Mouse (Mus musculus): ENCODE data around the gene Nfu1.
"Not testable (repeated sequence)": the region's sequence is repeated elsewhere in the genome, so short reads cannot be mapped to it uniquely, and the experiment has no call there.

The Nfu1 gene

DNA sequence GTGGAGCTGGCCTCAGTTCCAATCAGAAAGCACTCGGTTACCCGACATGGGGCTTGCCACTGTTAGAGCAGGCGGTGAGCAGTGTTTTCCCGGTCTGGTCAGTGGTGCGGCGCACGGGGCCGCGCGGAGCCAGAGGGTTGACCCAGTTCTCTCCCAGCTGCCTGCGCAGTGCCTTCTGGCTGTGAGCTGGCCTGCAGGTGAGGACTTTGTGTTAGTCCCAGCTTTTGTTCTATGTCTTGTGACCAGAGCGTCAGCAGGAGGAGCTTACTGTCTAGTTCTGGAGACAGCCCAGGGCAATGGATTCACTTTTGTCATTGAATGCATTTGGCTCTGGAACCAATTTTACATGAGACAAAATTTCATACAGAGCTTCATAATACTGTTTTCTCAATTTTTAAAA lies 12.8 kb downstream of the Nfu1 start:
- no peak for DNase-seq (ENCODE audit: low spot score in 2 of 2)

DNA sequence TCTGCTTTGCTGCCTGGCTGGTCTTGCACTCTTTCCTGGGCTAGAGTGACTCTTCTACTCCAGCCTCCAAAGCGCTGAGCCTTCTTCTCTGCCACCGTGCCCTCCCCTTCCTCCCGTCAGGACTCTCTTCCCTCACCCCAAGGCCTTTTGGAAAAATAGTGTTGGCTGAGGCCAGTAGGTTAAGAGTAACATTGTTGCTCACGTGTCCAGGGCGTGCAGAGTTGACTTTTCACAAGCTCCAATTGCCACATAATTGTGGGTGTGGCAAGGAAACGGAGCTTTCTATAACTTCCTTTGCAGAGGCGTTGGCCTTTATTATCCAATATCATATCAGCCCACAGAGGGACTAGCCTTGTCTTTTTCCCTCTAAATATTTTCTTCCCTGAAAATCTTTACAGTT lies 17.9 kb downstream of the Nfu1 start:
- DNase-seq (ENCODE audit: low spot score in 2 of 2) = no peak

DNA sequence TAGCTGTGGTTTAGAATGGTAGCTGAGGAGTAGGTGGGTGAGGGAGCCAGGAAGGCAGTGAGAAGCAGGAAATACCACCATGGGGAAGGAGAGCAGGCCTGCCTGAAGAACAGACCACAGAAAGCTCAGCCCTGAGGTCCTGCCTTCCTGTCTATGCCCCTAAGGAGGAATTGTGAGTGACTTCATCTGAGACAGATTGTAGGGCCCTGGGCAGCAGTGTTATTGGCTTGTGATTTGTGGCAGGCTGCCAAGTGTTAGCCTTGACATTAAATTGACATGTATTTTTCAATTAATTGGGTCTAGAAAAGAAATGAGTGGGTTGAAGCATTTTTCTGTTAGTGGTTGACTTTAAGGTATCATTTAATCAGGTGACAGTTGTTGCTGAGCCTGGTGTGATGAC lies 19.8 kb downstream of the Nfu1 start:
- no peak for DNase-seq (ENCODE audit: low spot score in 2 of 2)

DNA sequence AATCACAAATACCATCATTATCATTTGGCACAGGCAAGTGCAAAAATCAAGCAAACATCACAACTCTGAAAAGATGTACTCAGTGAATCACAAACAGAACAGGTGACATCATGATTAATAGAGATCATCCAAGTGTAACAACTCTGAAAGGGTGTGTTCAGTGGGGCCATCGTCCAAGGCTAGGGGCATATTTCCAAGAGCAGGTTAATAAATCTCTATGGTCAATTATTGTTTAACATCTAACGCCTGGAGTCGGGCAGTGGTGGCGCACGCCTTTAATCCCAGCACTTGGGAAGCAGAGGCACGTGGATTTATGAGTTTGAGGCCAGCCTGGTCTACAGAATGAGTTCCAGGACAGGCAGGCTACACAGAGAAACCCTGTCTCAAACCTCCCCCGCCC lies 22.3 kb downstream of the Nfu1 start:
- DNase-seq (ENCODE audit: low spot score in 2 of 2) = not testable (repeated sequence)

DNA sequence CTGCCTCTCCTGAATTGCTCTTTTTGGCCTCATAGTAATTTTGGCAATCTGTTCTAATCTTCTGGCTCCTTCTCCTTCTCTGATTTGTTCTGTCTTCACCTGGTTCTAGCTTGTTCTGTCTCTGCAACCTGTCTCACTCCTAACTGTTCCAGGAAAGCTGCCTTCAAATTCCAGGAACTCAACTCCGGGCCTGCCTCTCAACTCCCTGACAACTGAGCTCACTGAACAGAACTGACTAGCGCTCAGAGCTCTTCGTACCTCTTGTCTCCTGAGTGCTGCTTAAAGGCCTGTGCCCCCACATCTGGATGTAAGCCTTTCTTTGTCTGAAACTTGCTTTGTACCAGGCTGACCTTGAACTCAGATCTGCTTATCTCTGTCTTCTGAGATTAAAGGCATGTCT lies 23.4 kb downstream of the Nfu1 start:
- DNase-seq (ENCODE audit: low spot score in 2 of 2) = no peak

DNA sequence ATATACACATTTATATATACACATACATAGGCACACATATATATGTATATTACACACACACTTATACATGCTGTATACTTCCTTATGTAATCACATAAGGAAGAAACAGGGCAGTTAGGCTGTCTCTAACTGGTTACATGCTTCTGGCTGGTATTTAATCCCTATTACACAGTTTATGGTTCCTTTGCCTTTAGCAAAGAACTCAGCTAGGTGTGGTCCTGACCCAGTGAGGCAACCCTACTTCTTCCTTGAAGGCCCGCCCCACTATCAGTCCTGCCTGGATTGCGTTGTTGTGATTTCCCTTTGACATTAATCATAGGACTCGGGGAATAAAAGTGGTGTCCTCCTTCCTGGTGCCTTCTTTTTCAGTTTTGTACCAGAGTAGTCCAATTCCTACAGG lies 25.4 kb downstream of the Nfu1 start:
- DNase-seq (ENCODE audit: low spot score in 2 of 2) = no peak

DNA sequence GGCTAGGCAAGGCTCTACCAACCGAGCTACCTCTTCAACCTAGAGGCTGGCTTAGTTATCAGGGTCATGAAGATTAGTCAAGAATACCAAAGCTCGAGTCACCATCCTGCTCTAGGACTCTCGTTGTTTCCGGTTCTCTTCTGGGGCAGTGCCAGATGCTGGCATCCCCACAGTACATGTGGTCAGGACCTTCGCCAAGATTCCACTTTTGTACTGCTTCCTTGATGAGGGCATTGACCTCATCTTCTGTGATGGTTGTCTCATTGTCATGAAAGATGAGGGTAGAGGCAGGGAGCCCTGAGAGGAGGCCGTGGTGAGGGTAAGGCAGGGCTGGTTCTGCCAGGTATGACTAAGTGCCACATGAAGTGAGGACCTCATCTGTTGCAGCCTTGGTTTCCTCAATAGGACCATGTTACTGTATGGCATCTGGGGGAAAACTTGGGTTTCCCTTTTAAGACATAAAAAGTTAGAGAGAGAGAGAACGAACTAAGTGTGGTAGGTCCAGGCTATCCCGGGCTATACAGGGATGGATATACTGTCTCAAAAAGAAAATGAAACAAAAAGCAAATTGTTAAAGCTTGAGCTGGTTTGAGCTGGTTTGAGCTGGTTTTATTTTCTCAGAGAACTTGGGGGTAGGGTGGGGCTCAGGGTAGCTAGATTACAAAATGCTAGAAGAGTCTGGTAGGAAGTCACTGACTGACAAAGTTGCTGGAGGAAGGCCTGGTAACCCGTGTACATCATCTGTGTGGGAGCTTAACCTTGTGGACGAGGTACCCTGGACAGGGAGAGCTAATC lies 29.0 kb downstream of the Nfu1 start:
- DNase-seq (ENCODE audit: low spot score in 2 of 2) = peak; percentile 35 to 63

DNA sequence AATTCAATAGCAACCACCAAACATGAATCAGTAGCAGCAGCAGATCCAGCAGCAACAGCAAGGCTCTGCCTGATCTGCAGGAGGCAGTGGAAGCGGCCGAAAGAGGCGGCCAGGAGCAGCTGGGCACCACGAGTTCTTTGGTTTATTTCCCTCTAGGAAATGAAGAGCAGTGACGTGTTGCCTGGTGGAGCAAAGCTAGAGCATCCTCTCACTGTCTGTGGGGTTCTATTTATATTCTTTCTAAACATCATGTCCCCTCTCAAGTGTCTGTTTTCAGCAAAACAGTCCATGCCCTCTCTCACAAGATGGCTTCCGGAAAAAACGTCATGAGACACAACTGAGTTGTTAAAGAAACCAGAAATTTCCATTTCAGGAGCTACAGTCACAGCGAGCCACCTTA lies 30.1 kb downstream of the Nfu1 start:
- no peak for DNase-seq (ENCODE audit: low spot score in 2 of 2)

DNA sequence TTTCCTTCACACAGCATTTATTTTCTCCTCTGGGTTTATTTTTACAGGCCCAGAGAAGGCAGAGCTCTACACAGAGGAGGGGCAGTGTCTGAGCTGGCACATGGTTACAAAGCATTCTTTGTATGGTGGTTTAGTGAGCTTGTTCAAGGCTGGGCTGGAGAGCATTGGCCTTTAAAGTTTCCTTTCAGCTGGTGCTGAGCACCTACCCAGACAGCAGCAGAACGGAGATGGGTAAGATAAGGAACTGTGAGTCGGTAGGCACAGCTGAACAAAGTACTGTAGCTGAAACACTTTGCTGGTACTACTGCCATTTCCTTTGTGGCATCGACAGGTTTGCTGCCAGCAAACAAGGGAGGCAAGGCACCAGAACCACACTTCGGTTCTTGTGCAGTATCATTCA lies 31.9 kb downstream of the Nfu1 start:
- DNase-seq (ENCODE audit: low spot score in 2 of 2) = peak; percentile 45 to 56

DNA sequence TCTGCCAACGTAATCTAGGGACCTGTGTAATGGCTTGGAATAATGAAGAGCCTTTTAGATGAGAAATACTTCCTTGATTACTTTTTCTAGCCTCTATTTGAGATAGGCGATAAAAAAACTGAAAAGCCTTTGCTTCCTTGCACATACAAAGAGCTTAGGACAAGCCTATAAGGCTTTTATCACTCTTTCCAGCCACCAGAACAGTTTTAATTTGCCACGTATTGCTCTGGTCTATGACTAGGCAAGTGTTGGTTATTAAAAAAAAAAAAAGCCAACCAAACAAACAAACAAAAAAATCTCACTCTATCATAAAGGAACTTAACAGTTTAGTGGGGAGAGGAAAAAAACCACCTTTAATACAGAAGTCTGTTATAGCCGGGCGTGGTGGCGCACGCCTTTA lies 32.4 kb downstream of the Nfu1 start:
- DNase-seq (ENCODE audit: low spot score in 2 of 2) = no peak

DNA sequence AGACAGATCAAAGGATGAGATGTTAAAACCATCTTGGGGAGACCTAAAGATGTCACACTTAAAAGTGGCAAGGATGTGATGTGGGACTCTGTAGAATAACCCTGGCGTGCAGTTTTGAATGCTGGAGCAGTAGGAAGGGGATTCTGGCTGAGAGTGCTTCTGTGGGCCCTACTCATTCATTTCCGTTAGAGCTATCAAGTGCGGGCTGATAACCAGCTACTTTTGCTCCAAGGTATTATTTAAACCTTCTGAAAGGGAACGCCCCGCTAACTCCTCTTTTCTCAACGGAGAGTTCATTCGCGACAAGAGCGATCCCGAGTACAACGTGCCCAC lies 32.9 kb downstream of the Nfu1 start:
- DNase-seq (ENCODE audit: low spot score in 2 of 2) = no peak

DNA sequence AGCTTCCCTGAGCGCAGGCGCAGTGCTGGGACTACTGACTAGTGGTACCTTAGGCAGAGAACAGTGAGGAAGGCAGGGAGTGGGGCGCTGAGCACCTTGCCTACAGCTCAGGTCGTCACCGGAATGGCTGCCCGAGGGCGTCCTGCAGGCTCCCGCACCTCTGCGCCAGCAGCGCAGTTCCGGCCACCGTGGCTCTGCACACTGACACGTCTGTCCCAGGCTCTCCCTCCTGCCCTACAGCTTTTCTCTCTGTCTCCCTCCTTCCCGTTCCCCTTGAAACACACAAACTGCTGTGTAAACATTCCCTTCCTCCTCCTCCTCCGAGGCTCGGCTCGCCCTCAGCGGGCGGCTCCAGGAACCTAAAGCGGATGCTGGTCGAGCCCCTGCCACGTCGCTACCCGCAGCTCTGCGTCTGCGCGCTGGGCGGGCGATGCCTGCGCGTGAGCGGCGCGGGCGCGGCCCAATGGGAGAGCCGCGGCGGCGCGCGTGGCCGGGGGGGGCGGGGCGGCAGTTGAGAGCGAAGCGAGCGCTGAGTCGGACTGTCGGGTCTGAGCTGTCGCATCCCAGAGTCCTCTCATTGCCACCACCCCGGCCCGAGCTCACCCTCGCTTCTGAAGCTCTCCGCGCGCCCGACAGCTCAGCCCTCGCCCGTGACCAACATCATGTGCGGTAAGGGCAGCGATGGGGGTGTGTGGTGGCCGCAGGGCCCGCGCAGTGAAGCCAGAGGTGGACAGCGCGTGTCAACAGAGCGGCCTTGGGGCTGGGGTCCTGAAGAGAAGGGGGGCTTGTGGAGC lies 33.5 kb downstream of the Nfu1 start, which contains the start of gene Gfpt1:
Gfpt1 (plus strand) TSS at position 510 of the 794 bp plus-strand sequence.
- peak; percentile 91 to 93 for DNase-seq (ENCODE audit: low spot score in 2 of 2)

DNA sequence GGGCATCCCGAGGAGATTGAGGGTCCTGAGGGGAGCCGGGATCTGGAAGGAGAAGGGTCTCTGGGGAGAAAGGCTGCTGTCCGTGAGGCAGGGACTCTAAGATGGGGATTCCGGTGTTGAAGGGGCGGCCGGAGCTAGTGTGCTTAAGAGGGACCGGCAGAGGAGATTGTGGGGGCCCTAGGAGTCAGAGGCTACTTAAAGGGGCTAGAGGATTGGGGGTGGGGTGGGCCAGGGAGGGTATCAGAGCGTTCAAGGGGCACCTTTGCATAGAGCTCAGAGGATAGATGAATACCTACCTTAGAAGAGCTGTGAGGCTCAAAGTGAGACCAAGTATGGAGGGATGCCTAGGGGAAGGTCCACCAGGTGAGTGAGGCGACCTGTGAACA lies 34.1 kb downstream of the Nfu1 start:
- DNase-seq (ENCODE audit: low spot score in 2 of 2) = no peak

DNA sequence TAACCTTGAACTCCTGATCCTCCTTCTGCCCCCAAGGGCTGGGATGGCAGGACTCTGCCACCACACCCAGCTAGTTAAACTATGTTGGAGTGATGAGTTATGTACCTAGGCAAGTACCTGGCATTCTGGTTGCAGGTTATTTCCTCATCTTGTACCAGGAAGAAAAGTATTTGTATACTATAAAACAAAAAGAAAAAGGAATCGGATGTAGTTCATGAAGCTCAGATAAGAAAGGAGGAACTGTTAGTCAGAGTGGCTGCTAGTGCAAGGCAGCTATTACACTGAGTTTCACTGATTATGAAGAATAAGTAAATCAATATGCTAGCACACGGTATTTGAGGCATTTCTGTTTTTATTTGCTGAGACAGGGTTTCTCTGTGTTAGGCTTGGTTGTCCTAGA lies 35.9 kb downstream of the Nfu1 start:
- DNase-seq (ENCODE audit: low spot score in 2 of 2) = no peak

DNA sequence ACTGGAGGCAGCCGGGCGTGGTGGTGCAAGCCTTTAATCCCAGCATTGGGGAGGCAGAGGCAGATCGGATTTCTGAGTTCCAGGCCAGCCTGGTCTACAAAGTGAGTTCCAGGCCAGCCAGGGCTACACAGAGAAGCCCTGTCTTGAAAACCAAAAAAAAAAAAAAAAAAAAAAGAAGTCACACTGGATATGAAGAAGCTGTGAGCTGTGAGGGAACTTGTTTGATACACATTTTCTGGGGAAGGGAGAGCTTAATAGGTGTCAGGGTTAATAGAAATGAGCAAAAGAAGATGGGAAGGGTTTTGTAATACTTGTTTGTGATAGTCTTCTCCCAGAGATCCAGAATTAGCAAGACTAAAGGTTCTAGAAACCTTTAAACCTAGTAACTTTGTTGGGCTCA lies 36.5 kb downstream of the Nfu1 start:
- DNase-seq (ENCODE audit: low spot score in 2 of 2) = no peak

DNA sequence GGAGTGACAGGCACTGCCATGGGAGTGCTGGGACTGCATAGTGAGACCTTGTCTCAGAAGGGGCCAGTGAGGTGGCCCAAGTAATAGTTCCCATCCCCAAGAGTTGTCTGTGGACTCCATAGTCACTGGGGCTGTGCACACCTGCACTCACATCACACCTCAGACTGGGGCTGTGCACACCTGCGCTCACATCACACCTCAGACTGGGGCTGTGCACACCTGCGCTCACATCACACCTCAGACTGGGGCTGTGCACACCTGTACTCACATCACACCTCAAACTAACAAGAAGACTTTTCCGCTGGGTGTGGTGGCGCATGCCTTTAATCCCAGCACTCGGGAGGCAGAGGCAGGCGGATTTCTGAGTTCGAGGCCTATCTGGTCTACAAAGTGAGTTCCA lies 39.7 kb downstream of the Nfu1 start:
- not testable (repeated sequence) for DNase-seq (ENCODE audit: low spot score in 2 of 2)

DNA sequence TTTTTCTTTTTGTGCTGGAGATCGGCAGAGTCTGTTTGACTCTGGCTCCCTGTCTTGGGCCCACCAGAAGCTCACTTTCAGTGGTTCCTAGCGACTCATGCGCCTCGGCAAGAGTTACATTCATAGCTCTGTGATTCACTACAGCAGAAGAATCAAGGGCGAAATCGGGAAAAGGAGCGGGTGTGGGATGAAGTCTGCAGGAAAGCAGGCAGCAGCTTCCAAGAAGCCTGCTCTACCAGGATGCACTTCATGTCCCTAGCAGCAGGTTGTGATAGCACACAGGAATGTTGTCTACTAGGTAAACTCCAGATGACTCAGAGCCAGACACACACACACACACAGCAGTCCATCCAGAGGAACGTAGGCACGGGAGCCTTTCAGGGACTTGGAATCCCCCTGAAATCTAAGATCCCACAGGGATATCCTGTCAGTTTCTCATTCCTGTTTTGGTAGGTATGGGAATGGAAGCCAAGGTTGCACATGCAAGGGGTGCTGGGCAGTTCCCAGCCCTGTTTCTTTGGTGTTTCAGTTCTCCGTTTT lies 42.9 kb downstream of the Nfu1 start:
- DNase-seq (ENCODE audit: low spot score in 2 of 2) = no peak

DNA sequence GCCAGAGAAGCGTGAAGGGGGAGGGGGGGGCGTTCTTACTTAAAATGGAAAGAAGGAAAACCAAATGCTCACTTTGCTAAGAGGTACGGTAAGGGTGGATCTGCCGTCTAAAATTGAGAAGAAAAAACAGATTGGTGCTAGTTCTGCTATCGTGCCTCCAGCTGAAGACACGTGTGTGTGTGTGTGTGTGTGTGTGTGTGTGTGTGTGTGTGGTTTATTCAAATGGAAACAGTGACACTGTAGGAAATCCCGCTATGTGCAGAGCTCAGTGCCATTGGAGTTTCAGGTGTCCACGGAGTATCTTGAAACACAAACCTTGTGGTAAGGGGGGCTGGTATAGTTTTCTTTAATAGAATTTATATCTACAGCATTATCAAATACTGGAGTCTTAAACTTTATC lies 45.2 kb downstream of the Nfu1 start:
- no peak for DNase-seq (ENCODE audit: low spot score in 2 of 2)

DNA sequence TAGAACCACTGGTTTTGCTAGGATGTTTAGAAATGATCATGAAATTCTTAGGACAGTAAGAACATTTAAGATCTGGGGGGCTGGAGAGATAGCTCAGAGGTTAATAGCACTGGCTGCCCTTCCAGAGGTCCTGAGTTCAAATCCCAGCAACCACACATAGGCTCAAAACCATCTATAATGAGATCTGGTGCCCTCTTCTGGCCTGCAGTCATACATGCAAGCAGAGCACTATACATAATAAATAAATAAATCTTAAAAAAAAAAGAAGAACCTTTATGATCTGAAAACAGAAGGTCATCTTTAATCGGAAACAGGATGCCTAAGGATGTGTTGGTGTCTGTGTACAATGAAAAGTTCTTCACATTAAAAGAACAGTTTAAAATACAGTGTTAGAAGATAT lies 50.7 kb downstream of the Nfu1 start:
- no peak for DNase-seq (ENCODE audit: low spot score in 2 of 2)

DNA sequence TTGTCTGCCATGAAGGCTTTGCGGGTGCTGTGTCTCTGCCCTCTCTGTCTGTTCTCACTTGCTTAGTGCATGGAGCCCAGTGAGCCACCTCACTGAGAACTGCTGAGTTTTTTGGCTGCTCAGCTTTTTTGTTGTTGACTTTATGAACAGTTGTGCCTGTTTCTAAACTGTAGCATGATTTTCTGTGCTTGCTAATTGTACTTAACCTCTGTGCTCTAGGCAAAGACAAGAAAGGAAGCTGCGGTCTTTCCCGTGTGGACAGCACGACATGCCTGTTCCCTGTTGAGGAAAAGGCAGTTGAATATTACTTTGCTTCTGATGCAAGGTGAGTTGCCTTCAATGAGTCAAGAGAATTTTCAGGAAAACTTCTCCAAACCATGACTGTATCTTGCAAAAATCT lies 54.5 kb downstream of the Nfu1 start:
- DNase-seq (ENCODE audit: low spot score in 2 of 2) = no peak

DNA sequence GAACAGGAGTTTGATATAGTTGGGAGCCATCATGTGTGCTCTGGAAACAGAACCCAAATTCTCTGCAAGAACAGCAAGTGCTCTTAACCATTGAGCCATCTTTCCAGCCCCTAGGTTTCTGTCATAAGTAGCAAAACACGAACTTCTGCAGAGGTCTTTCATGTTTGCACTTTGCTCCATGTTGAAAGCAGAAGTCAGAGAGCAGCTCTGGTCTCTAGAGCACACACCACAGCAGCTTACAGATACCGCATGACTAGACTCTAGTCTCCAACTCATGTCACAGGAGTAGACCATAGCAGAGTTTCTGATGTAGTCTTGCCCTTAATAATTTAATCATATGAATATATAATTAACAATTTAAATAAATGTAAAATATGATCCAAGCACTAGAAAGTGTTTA lies 59.2 kb downstream of the Nfu1 start:
- no peak for DNase-seq (ENCODE audit: low spot score in 2 of 2)

DNA sequence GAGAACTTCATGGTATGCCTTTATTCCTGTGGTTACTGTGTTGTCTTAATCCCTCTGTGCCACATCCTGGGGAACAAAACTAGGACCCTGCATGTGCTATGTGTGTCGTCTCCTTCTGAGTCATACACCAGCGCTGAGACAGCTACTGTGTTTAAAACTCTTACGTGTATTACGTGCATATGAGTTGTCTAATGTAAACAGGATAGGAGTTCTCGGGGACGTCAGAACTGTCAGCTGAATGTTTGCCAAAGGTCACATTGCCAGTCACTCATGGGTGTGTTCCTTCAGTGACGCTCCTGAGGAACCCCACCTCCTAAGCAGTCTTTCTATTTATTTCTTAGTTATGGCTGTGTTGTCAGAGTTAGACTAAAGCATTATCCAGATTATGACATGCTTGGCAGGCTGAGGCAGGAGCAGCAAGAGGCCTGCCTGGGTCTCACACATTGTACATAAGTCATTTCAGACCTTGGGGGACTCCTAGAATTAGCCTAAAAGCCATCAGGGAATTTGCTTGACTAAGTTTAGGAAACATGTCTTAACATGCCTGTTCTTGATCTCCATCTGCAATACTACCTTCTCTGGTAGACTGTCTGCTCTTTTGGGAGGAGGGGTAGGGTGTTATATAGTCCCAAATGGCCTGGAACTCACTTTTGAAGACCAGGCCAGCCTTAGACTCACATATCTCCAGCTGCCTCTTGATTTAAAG lies 60.3 kb downstream of the Nfu1 start:
- no peak for DNase-seq (ENCODE audit: low spot score in 2 of 2)

DNA sequence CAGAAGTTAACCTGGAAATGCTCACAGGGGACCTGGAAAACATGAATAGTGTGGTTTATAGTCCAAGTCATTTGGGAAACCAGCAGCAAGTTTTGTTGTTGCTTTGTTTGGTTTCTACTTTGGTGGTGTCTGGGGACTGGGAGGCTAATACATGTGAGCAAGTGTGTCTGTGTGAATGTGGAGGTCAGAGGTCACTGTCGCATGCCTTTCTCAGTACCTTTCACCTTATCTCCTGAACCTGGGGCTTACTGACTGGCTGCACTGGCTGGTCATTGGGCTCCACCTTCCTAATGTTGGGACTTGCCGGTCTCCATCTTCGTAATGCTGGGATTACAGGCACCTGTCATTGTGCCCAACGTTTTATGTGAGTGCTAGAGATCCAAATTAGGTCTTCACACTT lies 61.6 kb downstream of the Nfu1 start:
- DNase-seq (ENCODE audit: low spot score in 2 of 2) = no peak

Data from natural killer cell, adult 2 months (primary cell).